Mouse (Mus musculus) E14TG2a.4 (cell line): ENCODE results near the gene Cox10.

ENCODE experiments used
- CTCF ChIP-seq: conservative IDR thresholded peaks from 2 replicates; pipeline ENCODE4 v1.5.1; 2014; ENCODE audit warnings: low read length
- POU5F1 ChIP-seq: IDR thresholded peaks from 2 replicates; pipeline ENCODE4 v1.6.1; 2014; ENCODE audit warnings: low read length, borderline replicate concordance

DNA sequence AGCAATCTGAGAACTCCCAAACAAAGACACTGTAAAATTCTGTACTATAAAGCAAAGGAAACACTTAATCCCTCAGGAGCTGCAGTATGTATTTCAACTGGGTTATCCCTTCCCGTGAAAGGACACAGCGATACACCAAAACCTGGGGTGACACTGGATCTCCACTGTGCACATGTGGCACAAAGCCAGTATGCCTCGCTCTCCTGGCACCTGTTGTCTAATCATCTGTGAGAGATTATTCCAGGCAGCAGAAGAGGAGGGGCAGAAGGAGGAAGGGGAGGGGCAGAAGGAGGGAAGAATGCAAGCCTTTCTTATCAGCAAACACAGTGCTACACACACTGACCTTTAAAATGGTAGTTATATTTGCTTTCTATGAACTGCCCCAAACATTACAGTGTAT lies 75.8 kb downstream of the Cox10 start:
- TF ChIP-seq CTCF (no peak), POU5F1 (no peak)
